Mouse (Mus musculus) heart, adult 2 months (tissue): ENCODE measurements around the gene S1pr2. TPM values are rescaled to one million over a fixed set of nuclear protein-coding genes. Genes with fewer than 3 reads are reported as not detected.

Experiments
- DNase-seq, 2 experiments: peaks; one replicate each; pipeline ENCODE4 v3.0.0; 2021
- H3K27ac ChIP-seq: fragments of 200-600 bp; 2 replicates; pipeline ENCODE4 v1.8.1; 2022
- H3K27me3 ChIP-seq: fragments of 200-500 bp; 2 replicates; pipeline ENCODE4 v1.6.1; 2012; ENCODE audit warnings: mild to moderate bottlenecking, low read length, inconsistent platforms, mixed read lengths; ENCODE audit not compliant: control insufficient read depth, insufficient read depth
- H3K36me3 ChIP-seq: fragments of 200-500 bp; 2 replicates; pipeline ENCODE4 v1.6.1; 2012; ENCODE audit warnings: low read length, inconsistent platforms; ENCODE audit not compliant: control insufficient read depth, insufficient read depth
- H3K4me1 ChIP-seq: fragments of 200-500 bp; 2 replicates; pipeline ENCODE4 v1.6.1; 2011; ENCODE audit warnings: low read length; ENCODE audit not compliant: control insufficient read depth, insufficient read depth
- H3K4me3 ChIP-seq: fragments of 200-600 bp; 2 replicates; pipeline ENCODE4 v1.8.1; 2022
- H3K79me2 ChIP-seq: fragments of 200-500 bp; replicated peaks from 2 replicates; pipeline ENCODE4 v1.6.1; 2012; ENCODE audit warnings: mild to moderate bottlenecking, inconsistent platforms, low read length, moderate library complexity, mixed read lengths; ENCODE audit not compliant: control insufficient read depth, insufficient read depth
- H3K9ac ChIP-seq: fragments of 200-500 bp; 2 replicates; pipeline ENCODE4 v1.6.1; 2012; ENCODE audit warnings: low read depth, mild to moderate bottlenecking, control low read depth, inconsistent platforms, low read length, mixed read lengths
- CTCF ChIP-seq: fragments of 200-600 bp; IDR thresholded peaks from 2 replicates; pipeline ENCODE4 v1.8.1; 2022; ENCODE audit warnings: antibody characterized with exemption, mild to moderate bottlenecking, moderate library complexity
- EP300 ChIP-seq: fragments of 200-500 bp; IDR thresholded peaks from 2 replicates; pipeline ENCODE4 v1.6.1; 2011; ENCODE audit warnings: low read depth, low read length, control low read depth; ENCODE audit not compliant: insufficient read depth
- POLR2A ChIP-seq: fragments of 200-500 bp; IDR thresholded peaks from 2 replicates; pipeline ENCODE4 v1.6.1; 2011; ENCODE audit warnings: mild to moderate bottlenecking, low read depth, low read length, control low read depth; ENCODE audit not compliant: insufficient read depth
- WGBS: fragments of 180-500 bp; shearing (Covaris S2); methylation state at CpG from one replicate; pipeline ENCODE4 v1.1.7; 2018; 5-methylcytosine and 5-hydroxymethylcytosine counted together
- intact Hi-C: fragments of 180-260 bp; cut with DNase I; formaldehyde crosslinking; loops from one replicate; pipeline ENCODE4 v1.15.1; 2025
- microRNA-seq, 2 experiments: library from miRNA; unstranded; fragments of <30 nt; microRNA quantifications; one replicate each; pipeline ENCODE4 v1.2.0; 2021
- polyA plus RNA-seq: library from polyadenylated mRNA; depleted of rRNA; stranded (reverse); fragments of >200 nt; gene quantifications from 2 replicates; pipeline ENCODE4 v1.2.3, GENCODE M21; 2012; rRNA removed
- total RNA-seq, 2 experiments: library from RNA; stranded (reverse); gene quantifications; 2 replicates each; pipeline ENCODE4 v1.2.3; 2021

The S1pr2 gene
- total and polyA plus RNA-seq, 3 experiments: 2.8 to 4.2 (median 3.2) TPM

- H3K79me2 ChIP-seq: peaks cover 4% of the 10 kb centered on the region
- no peak overlapping the region for H3K27ac ChIP-seq
- intact Hi-C loops: no loop called here
- no peak for DNase-seq
- H3K27me3 ChIP-seq: no peaks in the 10 kb centered on the region
- no peak for TF ChIP-seq EP300
- TF ChIP-seq CTCF: no peak
- no peak for TF ChIP-seq POLR2A
- H3K4me1 ChIP-seq: no peaks in the 10 kb centered on the region; the same call in 1 of the 2 replicates
- no peak overlapping the region for H3K9ac ChIP-seq
- no peak overlapping the region for H3K4me3 ChIP-seq
- 61% methylated on average over 2 of the region's 2 CpGs for WGBS
- no peaks in the 10 kb centered on the region for H3K36me3 ChIP-seq
These were observed 32.7 kb downstream of the S1pr2 start for GRCm38 (mm10) chr9:20943911-20944310.

GRCm38 (mm10) chr9:20943396-20943795, 33.2 kb downstream of the S1pr2 start:
- Histone ChIP-seq H3K9ac (no peak overlapping the region), H3K36me3 (no peaks in the 10 kb centered on the region)
- intact Hi-C loops: no loop called here

GRCm38 (mm10) chr9:20923258-20923657, 53.3 kb downstream of the S1pr2 start:
- intact Hi-C loops: no loop called here
- DNase-seq: no peak
- H3K4me3 ChIP-seq: no peak overlapping the region
- no peaks in the 10 kb centered on the region for H3K4me1 ChIP-seq
- no peak overlapping the region for H3K27ac ChIP-seq
- no peak overlapping the region for H3K9ac ChIP-seq
- H3K36me3 ChIP-seq: no peaks in the 10 kb centered on the region
- WGBS: 86% methylated on average over 3 of the region's 3 CpGs
- H3K27me3 ChIP-seq: no peaks in the 10 kb centered on the region
- TF ChIP-seq CTCF (no peak), EP300 (no peak), POLR2A (no peak)
- H3K79me2 ChIP-seq: no peaks in the 10 kb centered on the region

More at GRCm38 (mm10) chr9:20943396-20943795, 33.2 kb downstream of the S1pr2 start:
- peaks cover 4% of the 10 kb centered on the region for H3K79me2 ChIP-seq
- no peak overlapping the region for H3K4me3 ChIP-seq
- H3K27me3 ChIP-seq: no peaks in the 10 kb centered on the region
- WGBS: 86% methylated on average over 7 of the region's 7 CpGs
- H3K27ac ChIP-seq: no peak overlapping the region
- H3K4me1 ChIP-seq: no peaks in the 10 kb centered on the region; the same call in 1 of the 2 replicates
- DNase-seq: peak; percentile 40 to 41
- TF ChIP-seq POLR2A: no peak
- TF ChIP-seq EP300: no peak
- TF ChIP-seq CTCF: no peak

- H3K4me1 ChIP-seq: no peaks in the 10 kb centered on the region
- no peak overlapping the region for H3K9ac ChIP-seq
- H3K27ac ChIP-seq: no peak overlapping the region
- no peak overlapping the region for H3K4me3 ChIP-seq
- H3K27me3 ChIP-seq: no peaks in the 10 kb centered on the region
- H3K36me3 ChIP-seq: no peaks in the 10 kb centered on the region
- intact Hi-C loops: loop anchor here (1.0 kb wide), 1 partner anchor 81 kb away; no protein-coding TSS in a partner anchor
- 77% methylated on average over 4 of the region's 4 CpGs for WGBS
- TF ChIP-seq CTCF (peak; percentile 71), POLR2A (no peak)
- no peaks in the 10 kb centered on the region for H3K79me2 ChIP-seq
- DNase-seq: no peak
These were observed 60.4 kb downstream of the S1pr2 start for GRCm38 (mm10) chr9:20916160-20916559.

Small RNA genes within 50 kb of the gene (microRNA-seq; reads per million reads assigned to microRNA genes)
- 0 to 0.77 reads per million in 2 experiments for gene Mir7081

Other genes starting within 250 kb of the S1pr2 start
- under 1 TPM in 1 of 2 experiments, not detected in 1; 0.13 TPM for gene Olfm2, start 230.4 kb downstream of the S1pr2 start, total RNA-seq
- 0.31 and 0.38 TPM in 2 replicates for gene Olfm2, start 230.4 kb downstream of the S1pr2 start, polyA plus RNA-seq
- gene Col5a3, start 161.7 kb downstream of the S1pr2 start, total RNA-seq: 10 to 100 TPM in 1 of 2 experiments, 1 to 10 TPM in 1; 7.0 to 19.7 TPM
- 11.6 and 13.5 TPM in 2 replicates for gene Col5a3, start 161.7 kb downstream of the S1pr2 start, polyA plus RNA-seq
- not detected for gene Rdh8, start 158.3 kb downstream of the S1pr2 start, total RNA-seq
- not detected in 2 replicates for gene Rdh8, start 158.3 kb downstream of the S1pr2 start, polyA plus RNA-seq
- gene A230050P20Rik, start 108.1 kb downstream of the S1pr2 start, total RNA-seq: 1 to 10 TPM; 3.9 to 4.3 TPM
- 16.4 and 21.2 TPM in 2 replicates for gene A230050P20Rik, start 108.1 kb downstream of the S1pr2 start, polyA plus RNA-seq
- 1 to 10 TPM; 3.9 to 4.0 TPM for gene Angptl6, start 97.1 kb downstream of the S1pr2 start, total RNA-seq
- 4.0 and 5.4 TPM in 2 replicates for gene Angptl6, start 97.1 kb downstream of the S1pr2 start, polyA plus RNA-seq
- 1 to 10 TPM; 5.9 to 6.7 TPM for gene Ppan, start 88.6 kb downstream of the S1pr2 start, total RNA-seq
- 11.9 and 18.8 TPM in 2 replicates for gene Ppan, start 88.6 kb downstream of the S1pr2 start, polyA plus RNA-seq
- gene Eif3g, start 78.2 kb downstream of the S1pr2 start, total RNA-seq: 100 to 1,000 TPM; 101 to 113 TPM
- 69.6 and 69.9 TPM in 2 replicates for gene Eif3g, start 78.2 kb downstream of the S1pr2 start, polyA plus RNA-seq
- 10 to 100 TPM; 11.1 to 11.6 TPM for gene Dnmt1, start 16.9 kb downstream of the S1pr2 start, total RNA-seq
- gene Dnmt1, start 16.9 kb downstream of the S1pr2 start, polyA plus RNA-seq: 9.1 and 11.7 TPM in 2 replicates
- 100 to 1,000 TPM; 124 to 130 TPM for gene Mrpl4, start 26.0 kb upstream of the S1pr2 start, total RNA-seq
- gene Mrpl4, start 26.0 kb upstream of the S1pr2 start, polyA plus RNA-seq: 173 and 226 TPM in 2 replicates
- gene Icam1, start 39.2 kb upstream of the S1pr2 start, total RNA-seq: 1 to 10 TPM; 7.6 to 9.2 TPM
- 12.4 and 15.3 TPM in 2 replicates for gene Icam1, start 39.2 kb upstream of the S1pr2 start, polyA plus RNA-seq
- gene Icam4, start 52.6 kb upstream of the S1pr2 start, total RNA-seq: 1 to 10 TPM in 1 of 2 experiments, under 1 TPM in 1; 0.84 to 1.0 TPM
- gene Icam4, start 52.6 kb upstream of the S1pr2 start, polyA plus RNA-seq: 0.70 and 1.4 TPM in 2 replicates
- gene Icam5, start 55.3 kb upstream of the S1pr2 start, total RNA-seq: not detected
- 0.06 and 0.08 TPM in 2 replicates for gene Icam5, start 55.3 kb upstream of the S1pr2 start, polyA plus RNA-seq
- not detected for gene Zglp1, start 90.3 kb upstream of the S1pr2 start, total RNA-seq
- not detected in 2 replicates for gene Zglp1, start 90.3 kb upstream of the S1pr2 start, polyA plus RNA-seq
- gene Gm49373, start 96.3 kb upstream of the S1pr2 start, total RNA-seq: under 1 TPM in 1 of 2 experiments, not detected in 1; 0.30 TPM
- gene Gm49373, start 96.3 kb upstream of the S1pr2 start, polyA plus RNA-seq: 0.27 and 0.32 TPM in 2 replicates
- 10 to 100 TPM; 35.8 to 41.4 TPM for gene Fdx1l, start 96.8 kb upstream of the S1pr2 start, total RNA-seq
- gene Fdx1l, start 96.8 kb upstream of the S1pr2 start, polyA plus RNA-seq: 48.3 and 51.1 TPM in 2 replicates
- under 1 TPM; 0.31 to 0.34 TPM for gene Gm38431, start 115.2 kb upstream of the S1pr2 start, total RNA-seq
- 2.0 and 2.3 TPM in 2 replicates for gene Gm38431, start 115.2 kb upstream of the S1pr2 start, polyA plus RNA-seq
- gene Raver1, start 115.2 kb upstream of the S1pr2 start, total RNA-seq: 10 to 100 TPM; 26.3 to 27.9 TPM
- gene Raver1, start 115.2 kb upstream of the S1pr2 start, polyA plus RNA-seq: 27.4 and 29.1 TPM in 2 replicates
- gene Tyk2, start 154.5 kb upstream of the S1pr2 start, total RNA-seq: 1 to 10 TPM; 7.3 to 8.1 TPM
- gene Tyk2, start 154.5 kb upstream of the S1pr2 start, polyA plus RNA-seq: 13.5 and 13.7 TPM in 2 replicates
- gene Cdc37, start 173.2 kb upstream of the S1pr2 start, total RNA-seq: 100 to 1,000 TPM; 150 to 162 TPM
- gene Cdc37, start 173.2 kb upstream of the S1pr2 start, polyA plus RNA-seq: 62.3 and 96.1 TPM in 2 replicates
- 10 to 100 TPM; 58.9 to 60.0 TPM for gene Pde4a, start 188.9 kb upstream of the S1pr2 start, total RNA-seq
- 57.2 and 68.9 TPM in 2 replicates for gene Pde4a, start 188.9 kb upstream of the S1pr2 start, polyA plus RNA-seq